8 mouse cellular contexts compared by ENCODE assay signal in the genomic region with DNA sequence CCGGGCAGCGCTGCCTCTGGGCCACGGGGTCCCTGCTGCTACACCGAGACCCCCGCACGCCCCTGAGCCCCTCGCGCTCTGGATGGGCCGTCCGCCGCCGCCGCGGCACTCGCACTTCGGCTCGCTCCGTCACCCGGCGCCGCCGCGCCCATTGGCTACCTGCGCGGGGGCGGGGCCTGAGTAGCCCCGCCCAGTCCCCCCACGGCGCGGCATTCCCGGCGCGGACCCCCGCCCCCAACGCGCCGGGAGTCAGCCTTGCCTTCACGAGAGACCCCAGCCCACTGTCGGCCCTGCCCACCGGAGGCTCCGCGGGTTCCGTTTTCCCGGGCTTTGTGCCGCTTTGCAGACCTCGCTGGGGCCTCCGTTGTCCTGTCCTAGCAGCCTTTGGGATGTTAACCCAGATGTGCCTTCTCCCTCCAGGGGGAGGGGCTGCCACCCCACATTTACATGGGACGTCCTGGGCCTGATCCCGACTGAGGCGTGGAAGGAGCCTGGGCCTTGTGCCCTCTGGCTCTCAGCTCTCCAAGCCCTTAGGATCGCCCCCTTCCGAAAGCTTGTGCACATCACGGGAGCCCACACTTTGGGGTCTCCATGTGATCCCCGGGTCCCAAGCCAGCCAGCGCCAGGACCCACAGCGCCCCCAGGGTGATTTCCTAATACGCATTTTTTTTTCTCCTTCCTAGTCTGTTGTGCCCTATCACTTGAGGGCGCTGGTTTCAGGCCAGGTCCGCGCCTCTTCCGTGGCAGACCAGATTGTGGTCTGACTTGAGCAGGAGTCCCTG. TPM values are rescaled to one million over a fixed set of nuclear protein-coding genes. Genes with fewer than 3 reads are reported as not detected.
DNase-seq lines count a peak whose midpoint lies in the region; ATAC-seq and TF ChIP-seq lines count a peak whose summit lies in the region.

Gene Rps6ka1 (minus strand): TSS at position 126 of the 782 bp plus-strand sequence.

- no peaks in the 10 kb centered on the region for H3K27me3 ChIP-seq in embryonic facial prominence, embryonic 12.5 days
- no peaks in the 10 kb centered on the region for H3K27me3 ChIP-seq in intestine, postnatal 0 days (replicated peaks; ENCODE audit: control insufficient read depth, insufficient read depth, low read length)
- peaks cover 17% of the 10 kb centered on the region for H3K27me3 ChIP-seq in midbrain, embryonic 10.5 days (ENCODE audit: low read depth, poor library complexity, severe bottlenecking)
- H3K27me3 ChIP-seq in small intestine, adult 2 months (ENCODE audit: control insufficient read depth, insufficient read depth, low read length): no peaks in the 10 kb centered on the region

- peak; percentile 78 for TF ChIP-seq CTCF in intestine, postnatal 0 days (IDR thresholded peaks at IDR 0.05; ENCODE audit: low read depth)
- TF ChIP-seq CTCF in small intestine, adult 2 months (IDR thresholded peaks at IDR 0.05; ENCODE audit: extremely low read depth, insufficient read length, insufficient replicate concordance, low read depth, low read length): peak; percentile 41; the same call in 1 of the 2 replicates

- DNase-seq in urinary bladder, adult 18-20 months (ENCODE audit: low spot score in 2 of 2): peak; percentile 54 to 73
- no peak for DNase-seq in urinary bladder, postnatal 10 days (ENCODE audit: low spot score)
- peak; percentile 98 for DNase-seq in heart, adult 11 months
- DNase-seq in left cerebral cortex, postnatal 4 days: peak; percentile 56
- peak; percentile 88 for DNase-seq in midbrain, embryonic 10.5 days (ENCODE audit: low spot score)

- H3K9ac ChIP-seq in embryonic facial prominence, embryonic 12.5 days: peak within 1 kb of the TSS; percentile 88
- peak within 1 kb of the TSS; percentile 94 for H3K9ac ChIP-seq in intestine, postnatal 0 days (ENCODE audit: low read depth, low read length)

- peak; percentile 76 for ATAC-seq in embryonic facial prominence, embryonic 12.5 days (ENCODE audit: insufficient number of reproducible peaks, insufficient read depth, low FRiP score, low TSS enrichment)
- peak; percentile 69 for ATAC-seq in intestine, postnatal 0 days

- peak within 1 kb of the TSS; percentile 92 for H3K4me2 ChIP-seq in embryonic facial prominence, embryonic 12.5 days (replicated peaks)
- H3K4me2 ChIP-seq in intestine, postnatal 0 days (replicated peaks; ENCODE audit: low read depth): peak within 1 kb of the TSS; percentile 96

- no peaks in the 10 kb centered on the region for H3K9me3 ChIP-seq in embryonic facial prominence, embryonic 12.5 days
- H3K9me3 ChIP-seq in intestine, postnatal 0 days (ENCODE audit: control insufficient read depth): no peaks in the 10 kb centered on the region
- H3K9me3 ChIP-seq in midbrain, embryonic 10.5 days (replicated peaks): no peaks in the 10 kb centered on the region

- H3K36me3 ChIP-seq in embryonic facial prominence, embryonic 12.5 days: no peaks in the 10 kb centered on the region
- H3K36me3 ChIP-seq in intestine, postnatal 0 days (ENCODE audit: control insufficient read depth, insufficient read depth): no peaks in the 10 kb centered on the region; the same call in 1 of the 2 replicates
- H3K36me3 ChIP-seq in midbrain, embryonic 10.5 days: no peaks in the 10 kb centered on the region
- H3K36me3 ChIP-seq in small intestine, adult 2 months (ENCODE audit: control insufficient read depth, insufficient read depth, low read length): peaks cover under 1% of the 10 kb centered on the region; the same call in 1 of the 2 replicates

- no peak; the same call in none of the 2 replicates for TF ChIP-seq POLR2A in small intestine, adult 2 months (IDR thresholded peaks at IDR 0.05; ENCODE audit: low read depth, low read length)

- H3K4me3 ChIP-seq in embryonic facial prominence, embryonic 12.5 days: peak within 1 kb of the TSS; percentile 87
- H3K4me3 ChIP-seq in intestine, postnatal 0 days (ENCODE audit: low read depth, low read length): peak within 1 kb of the TSS; percentile 88
- peak within 1 kb of the TSS; percentile 94 for H3K4me3 ChIP-seq in midbrain, embryonic 10.5 days
- H3K4me3 ChIP-seq in small intestine, adult 2 months (ENCODE audit: low read depth, low read length): peak within 1 kb of the TSS; percentile 96

- intact Hi-C loops in left cerebral cortex, postnatal 4 days (cut with DNase I): no loop called here

- peak within 1 kb of the TSS; percentile 92 for H3K27ac ChIP-seq in embryonic facial prominence, embryonic 12.5 days
- peak within 1 kb of the TSS; percentile 98 for H3K27ac ChIP-seq in intestine, postnatal 0 days (ENCODE audit: low read depth, low read length)
- H3K27ac ChIP-seq in midbrain, embryonic 10.5 days (replicated peaks): peak within 1 kb of the TSS; percentile 90
- peak within 1 kb of the TSS; percentile 98 for H3K27ac ChIP-seq in small intestine, adult 2 months (ENCODE audit: insufficient read depth, low read depth, low read length)

- H3K4me1 ChIP-seq in embryonic facial prominence, embryonic 12.5 days: peaks cover 21% of the 10 kb centered on the region
- peaks cover 12% of the 10 kb centered on the region; the same call in 1 of the 2 replicates for H3K4me1 ChIP-seq in intestine, postnatal 0 days (replicated peaks; ENCODE audit: control insufficient read depth, insufficient read depth, low read length)
- peaks cover 34% of the 10 kb centered on the region for H3K4me1 ChIP-seq in midbrain, embryonic 10.5 days
- peaks cover 21% of the 10 kb centered on the region for H3K4me1 ChIP-seq in small intestine, adult 2 months (ENCODE audit: control insufficient read depth, insufficient read depth, insufficient read length, low read length)

- WGBS in embryonic facial prominence, embryonic 12.5 days: 2% methylated on average over 53 of the region's 61 CpGs
- WGBS in intestine, postnatal 0 days: under 1% methylated on average over 53 of the region's 61 CpGs
- under 1% methylated on average over 61 of the region's 61 CpGs for WGBS in midbrain, embryonic 10.5 days
- WGBS in small intestine, adult 2 months: under 1% methylated on average over 60 of the region's 61 CpGs

RNA-seq across cellular contexts. Expression of gene Rps6ka1, which starts in this region (rescaled TPM):
- polyA plus RNA-seq in embryonic facial prominence, embryonic 12.5 days (2016; fragmentation: Nextera tagmentation; extraction: Ambion mirVana): 50.8 and 52.0 TPM in 2 replicates
- polyA plus RNA-seq in intestine, postnatal 0 days (2015; fragmentation: Nextera tagmentation; extraction: Ambion mirVana): 86.2 and 88.8 TPM in 2 replicates
- total RNA-seq in left cerebral cortex, postnatal 4 days (2021): 10 to 100 TPM; 16.8 to 18.7 TPM
- polyA plus RNA-seq in midbrain, embryonic 10.5 days (2016; fragmentation: Nextera tagmentation; extraction: Ambion mirVana): 32.4 and 34.5 TPM in 2 replicates
- 91.5 and 220 TPM in 2 replicates for polyA plus RNA-seq in small intestine, adult 2 months (2012; rRNA removed)
